8 mouse cellular contexts compared by ENCODE assay signal in the genomic region with DNA sequence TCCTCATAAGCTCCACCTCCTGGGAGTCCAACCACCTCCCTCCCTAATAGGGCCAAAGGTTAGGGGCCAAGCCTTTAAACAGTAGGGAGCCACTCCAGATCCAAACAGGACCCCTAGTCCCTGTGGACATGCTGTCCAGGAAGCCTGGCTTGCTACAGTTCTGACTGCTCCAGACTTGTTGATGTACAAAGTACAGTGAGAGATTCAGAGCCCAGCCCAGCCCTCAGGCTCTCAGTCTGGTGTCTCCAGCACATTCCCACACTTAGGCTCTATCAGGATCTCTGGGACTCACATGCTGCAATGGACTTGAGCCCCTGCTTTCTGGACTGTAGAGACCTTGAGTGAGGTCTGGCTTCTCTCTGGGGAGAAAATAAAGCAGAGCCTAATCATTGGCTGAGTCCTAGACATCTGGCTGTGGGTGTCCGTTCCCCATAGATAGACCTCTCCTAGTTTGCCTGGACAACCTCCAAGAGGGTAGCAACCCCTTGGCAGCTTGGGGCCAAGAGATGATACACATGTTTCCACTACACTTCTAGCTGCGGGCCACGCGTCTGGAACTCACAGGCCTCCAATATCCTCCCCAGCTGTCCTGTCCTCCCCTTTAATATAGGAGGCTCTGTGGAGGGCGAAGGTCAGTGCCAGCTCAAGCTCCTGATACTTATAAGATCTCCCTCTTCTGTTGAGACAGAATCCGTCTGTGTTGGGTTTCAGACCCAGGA. TPM values are rescaled to one million over a fixed set of nuclear protein-coding genes. Genes with fewer than 3 reads are reported as not detected.
DNase-seq lines count a peak whose midpoint lies in the region; ATAC-seq and TF ChIP-seq lines count a peak whose summit lies in the region.

No protein-coding gene starts in this region.

- no peaks in the 10 kb centered on the region for H3K36me3 ChIP-seq in hindbrain, embryonic 11.5 days (ENCODE audit: control insufficient read depth, insufficient read depth, low read length)
- peaks cover 31% of the 10 kb centered on the region for H3K36me3 ChIP-seq in hindbrain, embryonic 14.5 days (replicated peaks; ENCODE audit: control insufficient read depth, insufficient read depth)
- peaks cover 29% of the 10 kb centered on the region for H3K36me3 ChIP-seq in heart, embryonic 12.5 days
- peaks cover 22% of the 10 kb centered on the region for H3K36me3 ChIP-seq in small intestine, adult 2 months (ENCODE audit: control insufficient read depth, insufficient read depth, low read length)

- no peaks in the 10 kb centered on the region for H3K27me3 ChIP-seq in hindbrain, embryonic 11.5 days (ENCODE audit: control insufficient read depth, insufficient read depth, low read length)
- no peaks in the 10 kb centered on the region for H3K27me3 ChIP-seq in hindbrain, embryonic 14.5 days (ENCODE audit: control insufficient read depth, insufficient read depth, low read length)
- no peaks in the 10 kb centered on the region for H3K27me3 ChIP-seq in heart, embryonic 12.5 days (replicated peaks)
- H3K27me3 ChIP-seq in small intestine, adult 2 months (ENCODE audit: control insufficient read depth, insufficient read depth, low read length): no peaks in the 10 kb centered on the region

- TF ChIP-seq CTCF in small intestine, adult 2 months (IDR thresholded peaks at IDR 0.05; ENCODE audit: extremely low read depth, insufficient read length, insufficient replicate concordance, low read depth, low read length): no peak

- peak; percentile 8 for DNase-seq in hindbrain, embryonic 11.5 days (ENCODE audit: low spot score)
- no peak for DNase-seq in hindbrain, embryonic 14.5 days (ENCODE audit: low spot score)
- peak; percentile 69 to 93 for DNase-seq in kidney, postnatal 25 days
- no peak for DNase-seq in urinary bladder, adult 18-20 months (ENCODE audit: low spot score in 2 of 2)
- DNase-seq in frontal cortex, postnatal 36 days (ENCODE audit: low spot score in 2 of 2): no peak
- DNase-seq in testis, postnatal 10 days (ENCODE audit: low spot score): no peak

- TF ChIP-seq POLR2A in small intestine, adult 2 months (IDR thresholded peaks at IDR 0.05; ENCODE audit: low read depth, low read length): no peak

- peaks cover 4% of the 10 kb centered on the region; the same call in 1 of the 2 replicates for H3K4me1 ChIP-seq in hindbrain, embryonic 11.5 days (replicated peaks; ENCODE audit: control insufficient read depth, insufficient read depth, low read length)
- H3K4me1 ChIP-seq in hindbrain, embryonic 14.5 days (replicated peaks; ENCODE audit: control insufficient read depth, insufficient read depth, low read length): peaks cover 17% of the 10 kb centered on the region
- peaks cover 48% of the 10 kb centered on the region for H3K4me1 ChIP-seq in heart, embryonic 12.5 days (replicated peaks)
- H3K4me1 ChIP-seq in small intestine, adult 2 months (ENCODE audit: control insufficient read depth, insufficient read depth, insufficient read length, low read length): peaks cover 56% of the 10 kb centered on the region

- 77% methylated on average over 6 of the region's 6 CpGs for WGBS in hindbrain, embryonic 11.5 days
- 93% methylated on average over 6 of the region's 6 CpGs for WGBS in hindbrain, embryonic 14.5 days
- 50% methylated on average over 6 of the region's 6 CpGs for WGBS in heart, embryonic 12.5 days
- 53% methylated on average over 6 of the region's 6 CpGs for WGBS in small intestine, adult 2 months

- ATAC-seq in hindbrain, embryonic 11.5 days (ENCODE audit: low FRiP score): no peak
- ATAC-seq in hindbrain, embryonic 14.5 days (ENCODE audit: low FRiP score): no peak
- ATAC-seq in heart, embryonic 12.5 days (ENCODE audit: insufficient number of reproducible peaks, low FRiP score): peak; percentile 17; the same call in 1 of the 2 replicates

- H3K4me2 ChIP-seq in hindbrain, embryonic 11.5 days (replicated peaks; ENCODE audit: low read depth, low read length): no peak overlapping the region
- H3K4me2 ChIP-seq in hindbrain, embryonic 14.5 days (replicated peaks): no peak overlapping the region
- peak overlapping the region; percentile 96 for H3K4me2 ChIP-seq in heart, embryonic 12.5 days

- H3K4me3 ChIP-seq in hindbrain, embryonic 11.5 days (ENCODE audit: low read depth, low read length): no peak overlapping the region
- no peak overlapping the region for H3K4me3 ChIP-seq in hindbrain, embryonic 14.5 days (replicated peaks; ENCODE audit: low read length)
- H3K4me3 ChIP-seq in heart, embryonic 12.5 days: no peak overlapping the region
- H3K4me3 ChIP-seq in small intestine, adult 2 months (ENCODE audit: low read depth, low read length): no peak overlapping the region

- H3K27ac ChIP-seq in hindbrain, embryonic 11.5 days (ENCODE audit: low read depth, low read length): no peak overlapping the region
- no peak overlapping the region for H3K27ac ChIP-seq in hindbrain, embryonic 14.5 days
- H3K27ac ChIP-seq in heart, embryonic 12.5 days (ENCODE audit: poor library complexity, severe bottlenecking): peak overlapping the region; percentile 93
- peak overlapping the region; percentile 99 for H3K27ac ChIP-seq in small intestine, adult 2 months (ENCODE audit: insufficient read depth, low read depth, low read length)

- H3K9me3 ChIP-seq in hindbrain, embryonic 11.5 days (ENCODE audit: control insufficient read depth, low read length): no peaks in the 10 kb centered on the region
- H3K9me3 ChIP-seq in hindbrain, embryonic 14.5 days (ENCODE audit: control insufficient read depth, low read length): no peaks in the 10 kb centered on the region
- H3K9me3 ChIP-seq in heart, embryonic 12.5 days (replicated peaks): no peaks in the 10 kb centered on the region

- H3K9ac ChIP-seq in hindbrain, embryonic 11.5 days (ENCODE audit: low read depth, low read length): no peak overlapping the region
- no peak overlapping the region for H3K9ac ChIP-seq in hindbrain, embryonic 14.5 days
- H3K9ac ChIP-seq in heart, embryonic 12.5 days: no peak overlapping the region

RNA-seq across cellular contexts. Expression of a gene that starts 6.2 kb away (rescaled TPM):
- 31.6 and 35.6 TPM in 2 replicates for polyA plus RNA-seq in hindbrain, embryonic 11.5 days (2014; fragmentation: Nextera tagmentation; extraction: Ambion mirVana)
- polyA plus RNA-seq in hindbrain, embryonic 14.5 days (2014; fragmentation: Nextera tagmentation; extraction: Ambion mirVana): 52.1 and 61.0 TPM in 2 replicates
- 67.5 and 68.1 TPM in 2 replicates for polyA plus RNA-seq in heart, embryonic 12.5 days (2016; fragmentation: Nextera tagmentation; extraction: Ambion mirVana)
- 38.3 and 60.3 TPM in 2 replicates for polyA plus RNA-seq in small intestine, adult 2 months (2012; rRNA removed)

RNA-seq across cellular contexts. Expression of a gene that starts 48.7 kb away (rescaled TPM):
- polyA plus RNA-seq in hindbrain, embryonic 11.5 days (2014; fragmentation: Nextera tagmentation; extraction: Ambion mirVana): 85.3 and 89.5 TPM in 2 replicates
- 59.5 and 64.0 TPM in 2 replicates for polyA plus RNA-seq in hindbrain, embryonic 14.5 days (2014; fragmentation: Nextera tagmentation; extraction: Ambion mirVana)
- 61.9 and 66.4 TPM in 2 replicates for polyA plus RNA-seq in heart, embryonic 12.5 days (2016; fragmentation: Nextera tagmentation; extraction: Ambion mirVana)
- polyA plus RNA-seq in small intestine, adult 2 months (2012; rRNA removed): 55.7 and 59.1 TPM in 2 replicates

RNA-seq across cellular contexts. Expression of a gene that starts 49.1 kb away (rescaled TPM):
- polyA plus RNA-seq in hindbrain, embryonic 11.5 days (2014; fragmentation: Nextera tagmentation; extraction: Ambion mirVana): 10.6 and 11.5 TPM in 2 replicates
- polyA plus RNA-seq in hindbrain, embryonic 14.5 days (2014; fragmentation: Nextera tagmentation; extraction: Ambion mirVana): 9.0 and 10.0 TPM in 2 replicates
- 9.3 and 9.4 TPM in 2 replicates for polyA plus RNA-seq in heart, embryonic 12.5 days (2016; fragmentation: Nextera tagmentation; extraction: Ambion mirVana)
- polyA plus RNA-seq in small intestine, adult 2 months (2012; rRNA removed): 14.5 and 16.4 TPM in 2 replicates

Comparison
In these comparisons a context has a peak if more than half of its experiments do, and no peak if none do; other contexts are left out.
1. DNase-seq: peak in hindbrain, embryonic 11.5 days (single experiment) and kidney, postnatal 25 days (2 of 2); none in hindbrain, embryonic 14.5 days (single experiment), urinary bladder, adult 18-20 months (0 of 2), frontal cortex, postnatal 36 days (0 of 2) and testis, postnatal 10 days (single experiment).
2. H3K27ac ChIP-seq: peak in heart, embryonic 12.5 days (single experiment) and small intestine, adult 2 months (single experiment); none in hindbrain, embryonic 11.5 days (single experiment) and hindbrain, embryonic 14.5 days (single experiment).